In the genomic region with DNA sequence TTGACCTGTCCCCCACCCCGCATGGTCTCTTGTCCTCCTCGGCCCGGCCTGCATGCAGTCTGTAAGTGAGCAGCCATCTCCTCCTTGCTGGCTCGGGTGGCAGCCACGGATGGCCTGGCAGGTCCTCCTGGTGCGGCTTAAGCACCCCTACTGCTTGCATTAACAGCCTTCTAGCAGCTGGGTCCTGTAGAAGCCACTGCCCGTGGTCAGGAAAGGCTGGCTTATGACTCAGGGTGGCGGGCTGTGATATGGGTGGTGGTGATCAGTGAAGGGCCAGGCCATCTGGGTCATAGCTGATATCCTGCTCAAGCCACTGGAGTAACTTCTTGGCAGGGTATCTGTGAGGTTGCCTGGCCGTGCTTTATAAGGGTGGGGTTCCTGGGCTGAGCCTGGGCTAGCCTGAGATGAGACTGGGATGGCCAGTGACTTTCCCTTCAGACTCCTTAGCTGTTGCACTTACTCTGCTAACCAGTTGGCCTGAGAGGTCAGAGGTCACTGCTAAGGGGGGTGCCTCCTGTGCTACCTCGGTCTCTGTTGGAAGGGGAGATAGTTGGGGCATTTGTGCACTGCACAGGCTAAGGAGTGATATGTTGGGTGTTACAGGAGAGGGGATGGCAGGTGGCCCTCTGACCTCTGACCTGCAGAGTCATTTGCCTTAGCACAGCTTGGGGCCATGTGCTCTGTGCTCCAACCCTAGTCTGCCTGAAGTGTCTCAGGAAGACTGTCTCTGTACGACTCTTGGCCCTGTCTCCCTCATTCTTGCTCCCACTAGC, we compare ENCODE assay signal across 11 mouse cellular contexts. TPM values are rescaled to one million over a fixed set of nuclear protein-coding genes. Genes with fewer than 3 reads are reported as not detected.
"Had no signal": no experiment of that assay in that cellular context is flagged by ENCODE, and none has a peak within 500 bp of the region (broad histone marks: within the 10 kb centered on the region; RNA-seq: fewer than 3 reads in every experiment).

No protein-coding gene starts in this region.

- H3K9ac ChIP-seq: limb, embryonic 12.5 days; liver, embryonic 15.5 days; midbrain, embryonic 13.5 days had no signal

- H3K36me3 ChIP-seq: limb, embryonic 12.5 days; liver, embryonic 15.5 days had no signal

- H3K4me3 ChIP-seq: limb, embryonic 12.5 days; liver, embryonic 15.5 days; midbrain, embryonic 13.5 days; neural tube, embryonic 15.5 days had no signal

- H3K27ac ChIP-seq: limb, embryonic 12.5 days; liver, embryonic 15.5 days; midbrain, embryonic 13.5 days; neural tube, embryonic 15.5 days; stomach, postnatal 0 days had no signal

- H3K27me3 ChIP-seq: midbrain, embryonic 13.5 days; neural tube, embryonic 15.5 days had no signal

- H3K9me3 ChIP-seq: limb, embryonic 12.5 days; liver, embryonic 15.5 days; midbrain, embryonic 13.5 days; neural tube, embryonic 15.5 days had no signal

- ATAC-seq: lung, postnatal 0 days; midbrain, embryonic 13.5 days had no signal

- DNase-seq: lung, adult 2 months; lung, postnatal 36 days; thymus, postnatal 4 days had no signal

- H3K4me2 ChIP-seq: limb, embryonic 12.5 days; liver, embryonic 15.5 days; midbrain, embryonic 13.5 days had no signal

RNA-seq across cellular contexts. Expression of a gene that starts 9.4 kb away (rescaled TPM):
- total RNA-seq: liver, adult 2 months had no signal
- polyA plus RNA-seq: kidney, embryonic 16.5 days; limb, embryonic 12.5 days; midbrain, embryonic 13.5 days; stomach, postnatal 0 days had no signal
